Mouse (Mus musculus) lung, embryonic 16.5 days (tissue): ENCODE data around the gene Klri1. TPM values are rescaled to one million over a fixed set of nuclear protein-coding genes. Genes with fewer than 3 reads are reported as not detected.

ENCODE experiments used
- ATAC-seq: fragments of 200-750 bp; cut with Nextera tagmentation; 2 replicates; pipeline ENCODE4 v1.8.0; 2017; ENCODE audit warnings: low read depth, mild to moderate bottlenecking, moderate library complexity
- H3K27ac ChIP-seq: fragments of 300-500 bp; sonication (generic); 2 replicates; pipeline ENCODE4 v1.5.1; 2014; ENCODE audit warnings: mild to moderate bottlenecking, control low read depth, low read length
- H3K27me3 ChIP-seq: fragments of 300-500 bp; sonication (generic); 2 replicates; pipeline ENCODE4 v1.6.1; 2014; ENCODE audit warnings: low read depth, low read length, mixed read lengths; ENCODE audit not compliant: control insufficient read depth, insufficient read depth
- H3K36me3 ChIP-seq: fragments of 300-500 bp; sonication (generic); 2 replicates; pipeline ENCODE4 v1.6.1; 2014; ENCODE audit warnings: low read length; ENCODE audit not compliant: control insufficient read depth, insufficient read depth
- H3K4me1 ChIP-seq: fragments of 300-500 bp; sonication (generic); replicated peaks from 2 replicates; pipeline ENCODE4 v1.6.1; 2014; ENCODE audit warnings: low read length, mixed read lengths; ENCODE audit not compliant: control insufficient read depth, insufficient read depth
- H3K4me2 ChIP-seq: fragments of 300-500 bp; sonication (generic); 2 replicates; pipeline ENCODE4 v1.6.1; 2014; ENCODE audit warnings: low read depth, low read length, control low read depth
- H3K4me3 ChIP-seq: fragments of 300-500 bp; sonication (generic); 2 replicates; pipeline ENCODE4 v1.5.1; 2014; ENCODE audit warnings: mild to moderate bottlenecking, low read length, control low read depth
- H3K9ac ChIP-seq: fragments of 300-500 bp; sonication (generic); 2 replicates; pipeline ENCODE4 v1.6.1; 2014; ENCODE audit warnings: low read length, control low read depth
- H3K9me3 ChIP-seq: fragments of 300-500 bp; sonication (generic); 2 replicates; pipeline ENCODE4 v1.6.1; 2016; ENCODE audit warnings: low read length; ENCODE audit not compliant: control insufficient read depth
- WGBS: fragments of 180-500 bp; shearing (Covaris S2); extraction: QIAGEN DNeasy Blood & Tissue Kit; methylation state at CpG from one replicate; pipeline ENCODE4 v1.1.7; 2014; 5-methylcytosine and 5-hydroxymethylcytosine counted together
- polyA plus RNA-seq: library from polyadenylated mRNA; unstranded; fragments of >200 nt; fragmentation: Nextera tagmentation; extraction: Ambion mirVana; gene quantifications from 2 replicates; pipeline ENCODE4 v1.2.1, GENCODE M21; 2015

The Klri1 gene
- polyA plus RNA-seq: not detected in 2 replicates

DNA sequence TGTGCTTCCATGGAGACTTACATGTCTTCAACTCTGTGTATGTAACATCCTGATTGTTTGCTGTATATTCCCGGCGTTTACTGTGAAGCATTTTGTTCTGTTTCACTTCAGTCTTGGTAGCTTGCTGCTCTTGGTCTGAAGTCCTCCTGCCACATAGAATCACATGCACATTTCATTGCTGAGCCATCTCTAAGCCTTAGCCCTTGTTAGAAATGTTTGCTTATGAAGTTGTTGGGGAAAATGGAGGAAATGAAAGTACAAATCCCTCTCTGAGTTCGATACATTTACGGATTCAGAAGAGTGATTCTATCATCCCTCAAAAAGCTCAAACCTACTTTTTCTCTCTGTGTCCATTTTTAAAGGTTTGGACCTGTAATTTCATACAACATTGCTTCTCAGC, at the start of gene Klri1:
Klri1 (minus strand) TSS at position 101 of the 400 bp plus-strand sequence.
- ATAC-seq: no peak
- no peak within 1 kb of the TSS for H3K27ac ChIP-seq
- no peaks in the 10 kb centered on the region for H3K36me3 ChIP-seq
- H3K9ac ChIP-seq: no peak within 1 kb of the TSS
- no peak within 1 kb of the TSS for H3K4me3 ChIP-seq
- WGBS: 82% methylated on average over 4 of the region's 4 CpGs
- no peaks in the 10 kb centered on the region for H3K4me1 ChIP-seq
- H3K9me3 ChIP-seq: no peaks in the 10 kb centered on the region
- H3K4me2 ChIP-seq: no peak within 1 kb of the TSS
- no peaks in the 10 kb centered on the region for H3K27me3 ChIP-seq

DNA sequence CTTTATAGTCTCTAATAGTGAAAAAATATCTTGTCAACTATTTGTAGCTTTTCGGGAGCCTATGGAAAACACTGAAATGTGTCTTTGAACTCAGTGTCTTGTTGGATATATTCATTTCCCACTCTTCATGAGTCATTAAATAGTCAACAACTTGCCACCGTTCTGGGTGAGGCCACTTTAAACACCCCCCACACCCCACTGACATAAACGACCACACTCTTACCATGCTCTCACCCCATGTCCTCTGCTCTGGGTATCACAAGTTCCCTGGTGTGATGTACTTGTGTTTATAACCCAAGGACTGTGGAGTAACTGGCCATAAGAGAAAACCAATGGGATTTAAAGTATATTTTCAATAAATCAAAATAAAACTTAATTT, 30.7 kb upstream of the Klri1 start:
- Histone ChIP-seq H3K4me2 (no peak overlapping the region), H3K4me1 (no peaks in the 10 kb centered on the region), H3K36me3 (no peaks in the 10 kb centered on the region), H3K4me3 (no peak overlapping the region), H3K27me3 (no peaks in the 10 kb centered on the region), H3K27ac (no peak overlapping the region), H3K9ac (no peak overlapping the region), H3K9me3 (peaks cover 5% of the 10 kb centered on the region; the same call in 1 of the 2 replicates)
- no peak for ATAC-seq
- 69% methylated on average over 3 of the region's 3 CpGs for WGBS

GRCm38 (mm10) chr6:129747016-129747653, 30.2 kb upstream of the Klri1 start:
- H3K27me3 ChIP-seq: no peaks in the 10 kb centered on the region
- H3K9ac ChIP-seq: no peak overlapping the region
- no peak overlapping the region for H3K27ac ChIP-seq
- H3K4me3 ChIP-seq: no peak overlapping the region
- no peaks in the 10 kb centered on the region for H3K36me3 ChIP-seq
- H3K4me1 ChIP-seq: no peaks in the 10 kb centered on the region
- H3K4me2 ChIP-seq: no peak overlapping the region
- ATAC-seq: no peak
- peaks cover 5% of the 10 kb centered on the region; the same call in 1 of the 2 replicates for H3K9me3 ChIP-seq
- WGBS: 76% methylated on average over 4 of the region's 4 CpGs

DNA sequence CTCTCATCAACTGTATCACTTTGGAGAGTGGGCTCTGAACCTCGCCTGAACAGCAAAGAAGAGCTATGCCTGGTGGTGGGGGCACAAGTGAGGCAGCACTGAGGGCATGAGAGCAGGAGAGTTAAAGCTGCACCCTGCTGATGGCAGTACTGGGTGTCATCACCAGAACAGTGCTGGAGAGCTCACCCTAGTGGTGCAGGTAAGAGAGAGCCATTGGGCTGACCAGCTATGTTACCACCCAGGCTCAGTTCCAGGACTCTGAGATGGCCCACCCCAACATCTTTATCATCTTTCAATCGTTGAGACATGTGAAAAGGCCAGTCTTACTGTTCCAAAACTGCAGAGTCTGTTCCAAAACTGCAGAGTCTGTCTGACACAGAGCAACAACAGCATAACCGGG, 29.2 kb upstream of the Klri1 start:
- H3K9me3 ChIP-seq: peaks cover 5% of the 10 kb centered on the region; the same call in 1 of the 2 replicates
- H3K4me2 ChIP-seq: no peak overlapping the region
- 42% methylated on average over 3 of the region's 3 CpGs for WGBS
- H3K9ac ChIP-seq: no peak overlapping the region
- ATAC-seq: no peak
- no peaks in the 10 kb centered on the region for H3K36me3 ChIP-seq
- H3K27ac ChIP-seq: no peak overlapping the region
- H3K27me3 ChIP-seq: no peaks in the 10 kb centered on the region
- H3K4me1 ChIP-seq: no peaks in the 10 kb centered on the region
- H3K4me3 ChIP-seq: no peak overlapping the region

DNA sequence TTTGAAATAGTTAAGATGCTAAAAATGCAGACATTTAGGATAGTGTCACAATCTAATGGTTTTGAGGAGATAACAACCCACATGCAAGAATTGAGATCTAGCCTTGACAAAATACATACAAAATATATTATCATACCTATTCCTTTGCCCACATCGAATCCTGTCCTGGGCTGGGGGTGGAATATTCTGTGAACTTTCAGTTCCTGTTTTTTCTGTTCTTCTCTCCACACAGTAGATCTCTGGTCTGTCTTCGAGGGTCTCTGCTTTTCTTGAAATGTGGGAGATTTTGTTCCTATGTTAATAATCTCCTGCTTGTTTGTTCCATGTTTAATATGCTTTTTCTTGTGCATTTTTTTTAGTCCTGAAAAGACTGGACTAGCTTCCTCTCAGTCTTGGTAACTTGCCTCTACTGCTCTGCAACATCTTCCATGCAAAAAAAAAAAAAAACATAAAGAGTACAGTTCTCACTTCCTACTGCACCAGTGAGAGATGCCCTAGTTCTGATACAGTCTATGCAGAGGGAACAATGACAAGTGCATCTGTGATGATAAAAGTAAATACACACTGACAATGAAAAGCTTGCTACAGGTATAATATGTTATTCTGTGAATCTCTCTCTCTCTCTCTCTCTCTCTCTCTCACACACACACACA, 23.3 kb upstream of the Klri1 start, which contains the start of gene Klri2:
Klri2 (minus strand) TSS at position 416 of the 653 bp plus-strand sequence.
- no peaks in the 10 kb centered on the region for H3K9me3 ChIP-seq
- H3K4me1 ChIP-seq: no peaks in the 10 kb centered on the region
- H3K27ac ChIP-seq: no peak within 1 kb of the TSS
- no peak within 1 kb of the TSS for H3K9ac ChIP-seq
- 50% methylated on average over 2 of the region's 2 CpGs for WGBS
- ATAC-seq: no peak
- no peaks in the 10 kb centered on the region for H3K36me3 ChIP-seq
- H3K4me2 ChIP-seq: no peak within 1 kb of the TSS
- H3K4me3 ChIP-seq: no peak within 1 kb of the TSS
- no peaks in the 10 kb centered on the region for H3K27me3 ChIP-seq

DNA sequence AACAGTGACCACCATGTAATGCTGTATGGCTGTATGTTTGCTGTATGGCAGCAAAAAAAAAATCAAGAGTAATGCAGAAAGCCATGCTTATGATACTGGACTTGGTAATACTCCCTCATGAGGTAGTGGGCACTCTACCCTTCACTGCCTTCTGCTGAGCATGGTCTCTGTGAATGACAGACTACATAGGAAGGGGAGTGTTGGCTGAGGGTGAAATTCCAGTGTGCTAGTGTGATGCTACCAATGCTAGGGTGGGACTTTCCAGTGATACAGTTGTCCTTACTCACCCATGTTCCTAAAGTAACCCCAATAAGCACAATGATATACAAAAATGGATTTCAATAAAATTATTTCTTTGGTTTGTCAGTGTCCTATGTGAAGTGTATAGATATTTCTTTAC, 19.5 kb upstream of the Klri1 start:
- ATAC-seq: no peak
- no peaks in the 10 kb centered on the region for H3K9me3 ChIP-seq

GRCm38 (mm10) chr6:129727237-129727636, 10.3 kb upstream of the Klri1 start:
- no peak overlapping the region for H3K4me2 ChIP-seq
- no peaks in the 10 kb centered on the region for H3K4me1 ChIP-seq
- H3K4me3 ChIP-seq: no peak overlapping the region
- H3K36me3 ChIP-seq: no peaks in the 10 kb centered on the region
- no peak overlapping the region for H3K9ac ChIP-seq
- H3K9me3 ChIP-seq: no peaks in the 10 kb centered on the region
- no peak overlapping the region for H3K27ac ChIP-seq
- no peaks in the 10 kb centered on the region for H3K27me3 ChIP-seq
- 86% methylated on average over 1 of the region's 1 CpGs for WGBS
- ATAC-seq: no peak

More for the DNA sequence above, 19.5 kb upstream of the Klri1 start:
- H3K36me3 ChIP-seq: no peaks in the 10 kb centered on the region
- no peaks in the 10 kb centered on the region for H3K4me1 ChIP-seq
- no peak overlapping the region for H3K4me2 ChIP-seq
- H3K9ac ChIP-seq: no peak overlapping the region
- no peak overlapping the region for H3K4me3 ChIP-seq
- H3K27ac ChIP-seq: no peak overlapping the region
- no peaks in the 10 kb centered on the region for H3K27me3 ChIP-seq

DNA sequence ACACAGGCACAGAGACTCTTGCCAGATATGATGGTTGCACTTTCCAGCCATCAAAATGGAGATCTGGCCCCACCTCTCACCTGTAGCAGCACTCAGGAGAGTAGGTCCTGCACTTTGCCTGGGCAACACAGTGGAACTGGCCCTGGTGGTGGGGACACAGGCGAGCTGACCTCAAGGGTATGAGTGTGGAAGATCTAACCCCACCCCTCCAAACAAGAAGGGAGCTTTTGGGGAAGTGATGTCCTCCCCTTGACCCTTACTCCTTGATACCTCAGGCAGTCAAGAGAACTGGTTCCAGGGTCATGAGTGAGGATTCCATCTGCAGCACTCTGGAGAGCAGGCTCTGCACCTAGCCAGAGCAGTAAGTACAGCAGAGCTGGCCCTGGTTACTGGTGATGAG, 4.5 kb upstream of the Klri1 start:
- no peak overlapping the region for H3K4me2 ChIP-seq
- H3K27me3 ChIP-seq: no peaks in the 10 kb centered on the region
- no peaks in the 10 kb centered on the region for H3K9me3 ChIP-seq
- H3K36me3 ChIP-seq: no peaks in the 10 kb centered on the region
- no peak for ATAC-seq
- no peak overlapping the region for H3K4me3 ChIP-seq
- no peak overlapping the region for H3K9ac ChIP-seq
- no peaks in the 10 kb centered on the region for H3K4me1 ChIP-seq
- no peak overlapping the region for H3K27ac ChIP-seq
- 29% methylated on average over 1 of the region's 1 CpGs for WGBS

DNA sequence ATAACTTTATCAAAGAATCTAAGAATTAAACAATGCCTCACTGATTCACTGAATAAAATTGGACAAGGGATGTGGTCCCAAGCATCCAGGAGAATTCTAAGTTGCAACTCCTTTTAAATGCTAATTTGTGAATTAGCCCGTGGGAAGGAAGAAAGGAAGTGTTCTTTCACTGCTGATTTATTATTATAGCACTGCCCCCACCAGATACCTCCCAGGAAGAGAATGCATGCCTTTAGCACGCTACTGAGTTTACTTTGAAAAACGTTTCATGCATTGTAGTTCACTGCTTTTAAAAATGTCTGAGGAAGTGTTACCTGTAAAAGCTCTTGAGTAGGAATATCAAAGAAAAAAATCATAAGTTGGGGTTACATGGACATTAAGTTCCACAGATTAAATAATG, 3.6 kb upstream of the Klri1 start:
- H3K4me2 ChIP-seq: no peak overlapping the region
- no peak overlapping the region for H3K4me3 ChIP-seq
- WGBS: 23% methylated on average over 3 of the region's 3 CpGs
- H3K27ac ChIP-seq: no peak overlapping the region
- H3K9me3 ChIP-seq: no peaks in the 10 kb centered on the region
- no peak overlapping the region for H3K9ac ChIP-seq
- H3K27me3 ChIP-seq: no peaks in the 10 kb centered on the region
- no peaks in the 10 kb centered on the region for H3K36me3 ChIP-seq
- ATAC-seq: no peak
- no peaks in the 10 kb centered on the region for H3K4me1 ChIP-seq
